Mouse (Mus musculus): ENCODE measurements around the gene Svs1. TPM values are rescaled to one million over a fixed set of nuclear protein-coding genes. Genes with fewer than 3 reads are reported as not detected.

The Svs1 gene
- total RNA-seq (2014; rRNA removed; ENCODE audit: low replicate concordance) (not detected in 2 replicates), polyA plus RNA-seq (2015; fragmentation: Nextera tagmentation; extraction: Ambion mirVana) (not detected in 2 replicates)

DNA sequence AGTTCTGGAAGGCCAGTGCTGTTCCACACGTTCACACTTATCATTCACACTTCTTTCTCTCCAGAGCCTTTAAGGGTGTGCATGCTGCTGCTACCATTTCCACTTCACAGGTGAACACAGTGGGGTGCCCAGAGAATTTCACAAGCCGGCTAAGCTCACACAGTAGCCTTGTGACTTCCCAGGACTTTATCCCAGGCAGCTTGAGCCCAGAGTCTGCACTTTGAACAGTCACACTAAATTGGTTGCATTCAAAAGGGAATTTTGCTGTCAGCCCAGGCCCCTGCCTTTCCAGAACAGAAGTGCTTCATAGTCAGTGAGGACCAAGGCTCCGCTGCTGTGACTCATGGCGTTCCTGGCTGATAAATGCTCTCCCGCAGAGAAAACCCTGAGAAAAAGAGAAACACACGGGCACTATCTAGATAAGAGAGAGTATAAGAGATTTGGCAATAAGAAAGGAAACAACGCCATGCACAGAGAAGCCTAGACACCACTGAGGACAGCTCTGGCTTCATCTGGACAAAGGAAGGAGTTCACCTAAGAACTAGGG is at the start of gene Svs1:
Svs1 (plus strand) TSS at position 418 of the 547 bp plus-strand sequence.
- ATAC-seq (ENCODE audit: insufficient read depth, low read depth) = no peak
- Histone ChIP-seq H3K4me2 (ENCODE audit: low read depth, low read length) (no peak within 1 kb of the TSS), H3K36me3 (replicated peaks; ENCODE audit: control insufficient read depth, insufficient read depth, low read length) (no peaks in the 10 kb centered on the region), H3K4me3 (ENCODE audit: low read depth, low read length) (no peak within 1 kb of the TSS), H3K9ac (replicated peaks; ENCODE audit: low read depth, low read length) (no peak within 1 kb of the TSS), H3K9me3 (replicated peaks; ENCODE audit: control insufficient read depth, low read length) (no peaks in the 10 kb centered on the region), H3K4me1 (ENCODE audit: control insufficient read depth, insufficient read depth) (no peaks in the 10 kb centered on the region), H3K27me3 (ENCODE audit: control insufficient read depth, insufficient read depth, low read length) (no peaks in the 10 kb centered on the region), H3K27ac (ENCODE audit: low read depth) (no peak within 1 kb of the TSS)
- no peak for DNase-seq (ENCODE audit: low spot score)
- TF ChIP-seq CTCF (IDR thresholded peaks at IDR 0.05; ENCODE audit: low read depth) (no peak), EP300 (IDR thresholded peaks at IDR 0.05; ENCODE audit: low read depth) (no peak)
- WGBS = 19% methylated on average over 7 of the region's 7 CpGs

GRCm38 (mm10) chr6:48949596-48949995 is 37.1 kb upstream of the Svs1 start:
- no peak for TF ChIP-seq CTCF (IDR thresholded peaks at IDR 0.05; ENCODE audit: low read depth)
- TF ChIP-seq EP300 (IDR thresholded peaks at IDR 0.05; ENCODE audit: low read depth) = no peak
- Histone ChIP-seq H3K27ac (ENCODE audit: low read depth) (no peak overlapping the region), H3K9me3 (replicated peaks; ENCODE audit: control insufficient read depth, low read length) (no peaks in the 10 kb centered on the region), H3K9ac (replicated peaks; ENCODE audit: low read depth, low read length) (no peak overlapping the region), H3K27me3 (ENCODE audit: control insufficient read depth, insufficient read depth, low read length) (no peaks in the 10 kb centered on the region), H3K4me1 (ENCODE audit: control insufficient read depth, insufficient read depth) (no peaks in the 10 kb centered on the region), H3K36me3 (replicated peaks; ENCODE audit: control insufficient read depth, insufficient read depth, low read length) (no peaks in the 10 kb centered on the region), H3K4me2 (ENCODE audit: low read depth, low read length) (no peak overlapping the region), H3K4me3 (ENCODE audit: low read depth, low read length) (no peak overlapping the region)
- WGBS = 66% methylated on average over 2 of the region's 2 CpGs
- ATAC-seq (ENCODE audit: insufficient read depth, low read depth) (no peak), DNase-seq (ENCODE audit: low spot score) (no peak)

GRCm38 (mm10) chr6:48950676-48951075 is 36.0 kb upstream of the Svs1 start:
- no peak overlapping the region for H3K9ac ChIP-seq (replicated peaks; ENCODE audit: low read depth, low read length)
- H3K4me3 ChIP-seq (ENCODE audit: low read depth, low read length) = no peak overlapping the region
- TF ChIP-seq CTCF (IDR thresholded peaks at IDR 0.05; ENCODE audit: low read depth) = no peak
- TF ChIP-seq EP300 (IDR thresholded peaks at IDR 0.05; ENCODE audit: low read depth) = no peak
- no peaks in the 10 kb centered on the region for H3K36me3 ChIP-seq (replicated peaks; ENCODE audit: control insufficient read depth, insufficient read depth, low read length)
- no peaks in the 10 kb centered on the region for H3K27me3 ChIP-seq (ENCODE audit: control insufficient read depth, insufficient read depth, low read length)
- no peak overlapping the region for H3K4me2 ChIP-seq (ENCODE audit: low read depth, low read length)
- ATAC-seq (ENCODE audit: insufficient read depth, low read depth) = no peak
- no peaks in the 10 kb centered on the region for H3K9me3 ChIP-seq (replicated peaks; ENCODE audit: control insufficient read depth, low read length)
- no peak for DNase-seq (ENCODE audit: low spot score)
- 80% methylated on average over 5 of the region's 5 CpGs for WGBS
- no peak overlapping the region for H3K27ac ChIP-seq (ENCODE audit: low read depth)
- no peaks in the 10 kb centered on the region for H3K4me1 ChIP-seq (ENCODE audit: control insufficient read depth, insufficient read depth)

GRCm38 (mm10) chr6:48951630-48952029 is 35.0 kb upstream of the Svs1 start:
- ATAC-seq (ENCODE audit: insufficient read depth, low read depth) (no peak), DNase-seq (ENCODE audit: low spot score) (no peak)
- WGBS = 73% methylated on average over 6 of the region's 6 CpGs
- Histone ChIP-seq H3K27me3 (ENCODE audit: control insufficient read depth, insufficient read depth, low read length) (peaks cover 4% of the 10 kb centered on the region; the same call in 1 of the 2 replicates), H3K4me3 (ENCODE audit: low read depth, low read length) (no peak overlapping the region), H3K4me2 (ENCODE audit: low read depth, low read length) (no peak overlapping the region), H3K4me1 (ENCODE audit: control insufficient read depth, insufficient read depth) (no peaks in the 10 kb centered on the region), H3K27ac (ENCODE audit: low read depth) (no peak overlapping the region), H3K36me3 (replicated peaks; ENCODE audit: control insufficient read depth, insufficient read depth, low read length) (no peaks in the 10 kb centered on the region), H3K9ac (replicated peaks; ENCODE audit: low read depth, low read length) (no peak overlapping the region), H3K9me3 (replicated peaks; ENCODE audit: control insufficient read depth, low read length) (no peaks in the 10 kb centered on the region)
- TF ChIP-seq EP300 (IDR thresholded peaks at IDR 0.05; ENCODE audit: low read depth) = no peak
- no peak for TF ChIP-seq CTCF (IDR thresholded peaks at IDR 0.05; ENCODE audit: low read depth)

DNA sequence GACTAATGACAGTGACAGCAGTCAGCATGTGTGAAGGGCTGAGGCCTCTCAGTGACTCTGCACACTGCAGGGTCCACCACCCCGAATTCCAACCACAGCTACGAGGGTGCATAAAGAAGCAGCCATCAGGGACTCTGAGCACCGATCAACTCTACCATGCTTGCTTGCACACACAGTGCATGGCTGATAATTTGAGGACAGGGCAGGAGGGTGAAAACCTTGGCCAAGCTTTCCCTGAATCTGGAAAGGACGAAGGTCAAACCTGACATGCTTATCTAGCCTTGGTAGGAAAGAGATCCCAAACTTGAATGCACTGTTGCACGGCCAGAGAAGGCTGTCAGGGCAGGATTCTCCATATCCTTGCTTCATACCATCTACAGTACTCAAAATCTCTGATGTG is 33.4 kb upstream of the Svs1 start:
- TF ChIP-seq CTCF (IDR thresholded peaks at IDR 0.05; ENCODE audit: low read depth) (no peak), EP300 (IDR thresholded peaks at IDR 0.05; ENCODE audit: low read depth) (no peak)
- Histone ChIP-seq H3K9ac (replicated peaks; ENCODE audit: low read depth, low read length) (no peak overlapping the region), H3K36me3 (replicated peaks; ENCODE audit: control insufficient read depth, insufficient read depth, low read length) (no peaks in the 10 kb centered on the region), H3K4me1 (ENCODE audit: control insufficient read depth, insufficient read depth) (no peaks in the 10 kb centered on the region), H3K4me3 (ENCODE audit: low read depth, low read length) (no peak overlapping the region), H3K9me3 (replicated peaks; ENCODE audit: control insufficient read depth, low read length) (no peaks in the 10 kb centered on the region), H3K27ac (ENCODE audit: low read depth) (no peak overlapping the region), H3K4me2 (ENCODE audit: low read depth, low read length) (no peak overlapping the region), H3K27me3 (ENCODE audit: control insufficient read depth, insufficient read depth, low read length) (peaks cover 4% of the 10 kb centered on the region; the same call in 1 of the 2 replicates)
- DNase-seq (ENCODE audit: low spot score) = no peak
- WGBS = 77% methylated on average over 5 of the region's 5 CpGs
- ATAC-seq (ENCODE audit: insufficient read depth, low read depth) = no peak

- 77% methylated on average over 5 of the region's 5 CpGs for WGBS
- no peak overlapping the region for H3K9ac ChIP-seq (replicated peaks; ENCODE audit: low read depth, low read length)
- no peak overlapping the region for H3K27ac ChIP-seq (ENCODE audit: low read depth)
- H3K36me3 ChIP-seq (replicated peaks; ENCODE audit: control insufficient read depth, insufficient read depth, low read length) = no peaks in the 10 kb centered on the region
- DNase-seq (ENCODE audit: low spot score) (no peak), ATAC-seq (ENCODE audit: insufficient read depth, low read depth) (no peak)
- no peak overlapping the region for H3K4me2 ChIP-seq (ENCODE audit: low read depth, low read length)
- no peaks in the 10 kb centered on the region for H3K9me3 ChIP-seq (replicated peaks; ENCODE audit: control insufficient read depth, low read length)
- H3K4me3 ChIP-seq (ENCODE audit: low read depth, low read length) = no peak overlapping the region
- TF ChIP-seq EP300 (IDR thresholded peaks at IDR 0.05; ENCODE audit: low read depth) (no peak), CTCF (IDR thresholded peaks at IDR 0.05; ENCODE audit: low read depth) (no peak)
- H3K27me3 ChIP-seq (ENCODE audit: control insufficient read depth, insufficient read depth, low read length) = peaks cover 4% of the 10 kb centered on the region; the same call in 1 of the 2 replicates
- H3K4me1 ChIP-seq (ENCODE audit: control insufficient read depth, insufficient read depth) = no peaks in the 10 kb centered on the region
Observed at GRCm38 (mm10) chr6:48954211-48954610, 32.5 kb upstream of the Svs1 start.

All from heart, postnatal 0 days (tissue).